Mouse (Mus musculus): ENCODE data around the gene Trnt1.

The Trnt1 gene

GRCm38 (mm10) chr6:106787138-106787537, 18.2 kb downstream of the Trnt1 start:
- no peak for DNase-seq (ENCODE audit: low spot score)

DNA sequence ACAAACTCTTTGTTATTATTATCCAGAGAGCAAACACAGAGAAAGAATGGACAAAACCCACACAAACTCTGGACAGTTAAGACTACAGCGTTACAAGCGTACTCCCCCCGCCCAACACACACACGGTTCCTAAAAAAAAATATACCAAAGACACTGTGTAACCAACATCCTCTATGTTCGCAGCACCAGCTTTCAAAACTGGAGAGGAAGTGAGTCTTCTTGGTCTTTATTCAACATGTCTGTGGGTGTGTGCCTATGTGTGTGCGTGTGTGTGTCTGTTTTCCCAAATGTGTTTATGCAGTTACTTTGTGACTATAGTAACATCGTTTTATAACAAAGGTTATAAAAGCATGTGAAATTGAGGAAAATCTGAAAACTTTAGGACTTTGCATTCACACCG, 22.5 kb downstream of the Trnt1 start:
- DNase-seq (ENCODE audit: low spot score) = no peak

GRCm38 (mm10) chr6:106792486-106792885, 23.6 kb downstream of the Trnt1 start:
- no peak for DNase-seq (ENCODE audit: low spot score)

- DNase-seq (ENCODE audit: low spot score) = no peak
These were observed 24.2 kb downstream of the Trnt1 start for GRCm38 (mm10) chr6:106793088-106793487.

GRCm38 (mm10) chr6:106793621-106794020, 24.7 kb downstream of the Trnt1 start:
- DNase-seq (ENCODE audit: low spot score) = no peak

- DNase-seq (ENCODE audit: low spot score) = no peak
These were observed 25.3 kb downstream of the Trnt1 start for GRCm38 (mm10) chr6:106794094-106794814.

DNA sequence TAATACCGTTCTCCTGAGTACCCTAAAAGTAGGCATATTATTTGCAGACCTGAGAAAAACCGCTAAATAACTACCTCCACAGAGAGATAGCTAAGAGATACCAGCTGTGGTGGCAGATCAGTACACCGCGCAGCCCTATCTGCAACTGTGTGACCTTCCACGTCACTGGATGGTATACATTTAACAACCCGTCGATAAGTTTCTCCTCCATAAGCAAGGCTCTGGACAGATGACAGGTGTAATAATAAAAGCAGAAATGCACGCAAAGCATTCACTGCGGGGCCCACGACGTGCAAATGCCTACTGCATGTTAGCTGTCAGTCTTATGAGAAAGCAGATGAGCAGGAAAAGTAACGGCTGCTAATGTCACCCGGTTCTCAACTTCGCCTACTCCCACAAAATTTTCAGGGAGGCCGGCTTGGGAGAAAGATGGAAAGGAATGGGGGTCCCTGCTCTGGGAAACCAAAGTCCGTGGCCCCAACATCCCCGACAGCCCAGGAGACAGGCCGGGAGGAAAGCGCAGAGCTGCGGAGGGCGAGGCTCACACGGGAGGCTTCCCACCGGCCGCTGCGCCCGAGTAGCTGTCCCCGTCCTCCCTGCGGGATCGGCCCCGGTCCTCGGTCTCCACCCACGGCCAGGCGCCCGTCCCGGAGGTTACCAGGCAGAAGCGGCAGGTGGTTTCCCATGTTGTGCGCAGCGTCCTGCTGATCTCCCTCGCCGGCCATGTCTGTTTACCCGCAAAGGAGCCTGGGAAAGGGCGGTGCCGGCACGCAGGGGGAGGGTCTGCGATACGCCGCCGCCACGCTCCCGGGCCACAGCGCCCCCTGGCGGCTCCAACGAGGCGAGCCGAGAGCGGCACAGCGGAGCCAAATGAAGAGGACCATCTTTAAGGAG, 30.7 kb downstream of the Trnt1 start, which contains the start of gene Crbn:
TSS of gene Crbn (minus strand) at position 745 of the 894 bp plus-strand sequence.
- DNase-seq (ENCODE audit: low spot score) = peak; percentile 74

GRCm38 (mm10) chr6:106800227-106800557, 31.3 kb downstream of the Trnt1 start:
- no peak for DNase-seq (ENCODE audit: low spot score)

- no peak for DNase-seq (ENCODE audit: low spot score)
These were observed 36.0 kb downstream of the Trnt1 start for GRCm38 (mm10) chr6:106804904-106805303.

- no peak for DNase-seq (ENCODE audit: low spot score)
These were observed 40.2 kb downstream of the Trnt1 start for GRCm38 (mm10) chr6:106809161-106809560.

- DNase-seq (ENCODE audit: low spot score) = no peak
These were observed 41.8 kb downstream of the Trnt1 start for GRCm38 (mm10) chr6:106810686-106811085.

DNA sequence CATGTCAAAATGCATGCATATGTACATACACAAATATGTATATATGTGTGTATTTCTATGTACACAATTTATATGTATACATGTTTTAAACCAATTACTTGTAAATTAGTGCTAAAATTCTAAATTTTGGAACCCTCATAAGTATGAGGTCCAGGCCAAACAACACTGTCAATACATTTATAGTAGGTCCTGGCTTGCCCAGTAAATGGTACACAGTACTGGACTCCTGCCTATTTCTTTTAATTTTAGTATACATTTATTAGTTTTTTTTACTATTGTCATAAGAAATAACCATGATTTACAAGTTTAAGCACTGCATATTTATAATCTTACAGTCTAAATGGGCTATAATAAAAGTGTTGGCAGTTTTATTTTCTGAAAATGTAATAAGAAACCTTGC, 50.3 kb downstream of the Trnt1 start:
- no peak for DNase-seq (ENCODE audit: low spot score)

GRCm38 (mm10) chr6:106819906-106820305, 51.0 kb downstream of the Trnt1 start:
- DNase-seq (ENCODE audit: low spot score) = no peak

DNA sequence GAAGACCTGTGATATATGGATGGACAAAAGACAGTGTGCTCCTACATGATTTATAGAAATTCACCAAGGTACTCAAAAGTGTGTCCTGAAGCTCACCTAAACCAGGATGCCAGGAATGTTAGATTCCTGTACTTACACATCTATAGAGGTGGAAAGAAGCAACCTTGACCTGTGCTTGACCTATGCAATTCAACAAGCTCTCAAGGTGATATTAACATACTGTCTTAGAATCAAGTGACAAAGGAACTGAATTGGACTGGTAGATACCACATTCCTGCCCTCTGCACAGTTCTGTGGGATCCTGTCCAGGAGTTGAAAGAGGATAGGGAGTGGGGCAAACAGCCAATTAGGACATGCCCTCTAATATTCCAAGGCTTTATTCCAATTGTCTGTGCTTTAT, 51.6 kb downstream of the Trnt1 start:
- DNase-seq (ENCODE audit: low spot score) = no peak

DNA sequence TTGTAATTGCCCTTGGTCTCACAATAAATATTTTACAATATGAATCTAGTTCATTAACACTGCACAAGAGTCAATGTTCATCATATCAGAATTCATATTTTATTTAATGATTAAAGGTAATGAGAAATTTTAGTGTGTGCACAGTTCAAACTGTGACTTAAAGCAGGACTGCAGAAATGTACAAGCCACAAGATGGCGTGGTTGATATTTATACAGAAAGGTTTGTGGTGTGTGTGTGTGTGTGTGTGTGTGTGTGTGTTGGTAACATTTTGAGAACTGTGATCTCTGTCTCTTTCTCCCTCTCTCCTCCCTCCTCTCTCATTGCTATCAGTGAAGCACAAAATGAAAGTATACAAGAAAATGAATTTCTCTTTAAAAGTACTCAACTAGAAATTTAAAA, 53.4 kb downstream of the Trnt1 start:
- no peak for DNase-seq (ENCODE audit: low spot score)
